Mouse (Mus musculus) cortical plate, adult 2 months (tissue): ENCODE measurements around the gene Hmgn3. TPM values are rescaled to one million over a fixed set of nuclear protein-coding genes. Genes with fewer than 3 reads are reported as not detected.
"Not testable (repeated sequence)": the region's sequence is repeated elsewhere in the genome, so short reads cannot be mapped to it uniquely, and the experiment has no call there.

Experiments
- H3K27ac ChIP-seq: fragments of 200-500 bp; 2 replicates; pipeline ENCODE4 v1.5.1; 2012; ENCODE audit warnings: low read length, control low read depth, inconsistent platforms; ENCODE audit not compliant: insufficient read depth
- H3K4me1 ChIP-seq: fragments of 200-500 bp; 2 replicates; pipeline ENCODE4 v1.6.1; 2011; ENCODE audit warnings: low read length; ENCODE audit not compliant: control insufficient read depth, insufficient read depth
- H3K4me3 ChIP-seq: fragments of 200-500 bp; 2 replicates; pipeline ENCODE4 v1.5.1; 2011; ENCODE audit warnings: mild to moderate bottlenecking, low read length, control low read depth; ENCODE audit not compliant: insufficient read depth
- CTCF ChIP-seq: fragments of 200-500 bp; IDR thresholded peaks from 2 replicates; pipeline ENCODE4 v1.5.1; 2011; ENCODE audit warnings: mild to moderate bottlenecking, control low read depth, low read length; ENCODE audit not compliant: insufficient read depth; ENCODE audit errors: extremely low read depth
- POLR2A ChIP-seq: fragments of 200-500 bp; IDR thresholded peaks from 2 replicates; pipeline ENCODE4 v1.6.1; 2011; ENCODE audit warnings: mild to moderate bottlenecking, low read length, control low read depth; ENCODE audit not compliant: insufficient read depth; ENCODE audit errors: extremely low read depth
- polyA plus RNA-seq: library from polyadenylated mRNA; depleted of rRNA; stranded (reverse); fragments of >200 nt; gene quantifications from 2 replicates; pipeline ENCODE4 v1.2.3, GENCODE M21; 2012; rRNA removed

Hmgn3 gene
- polyA plus RNA-seq = 151 and 172 TPM in 2 replicates

DNA sequence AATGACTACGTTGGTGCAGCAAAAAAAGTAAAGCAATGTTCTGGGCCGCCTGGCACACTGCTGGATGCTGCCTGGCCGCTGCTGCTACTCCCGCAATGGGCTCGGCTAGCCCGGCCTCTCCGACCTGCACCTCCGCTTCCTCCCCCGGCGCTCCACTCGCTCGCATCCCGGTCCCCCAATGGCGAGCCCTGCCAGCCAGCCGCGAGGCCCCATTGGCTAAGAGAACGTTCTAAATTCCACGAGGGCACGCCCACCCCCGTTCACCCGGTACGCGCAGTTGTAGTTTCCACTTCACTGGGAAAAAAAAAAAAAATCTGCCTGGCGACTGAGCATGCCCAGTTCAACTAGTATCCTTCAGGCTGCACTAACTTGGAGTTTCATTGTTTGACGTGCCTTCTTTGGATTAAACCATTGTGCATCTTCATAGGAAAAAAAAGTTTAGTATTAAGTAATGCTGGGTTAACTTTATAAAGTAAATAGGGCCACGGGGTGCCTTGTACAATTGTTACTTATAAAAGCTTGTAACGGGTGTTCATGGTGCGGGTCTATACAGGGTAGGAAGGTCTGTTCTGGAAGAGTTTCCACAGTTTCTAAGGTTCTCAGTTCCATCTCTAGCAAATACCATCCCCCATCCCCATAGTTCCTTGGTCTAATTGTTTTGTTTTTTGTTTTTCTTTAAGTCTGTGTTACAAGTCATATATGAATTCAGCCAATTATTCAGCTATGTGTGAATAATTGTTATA is at the start of gene Hmgn3:
Gene Hmgn3, minus strand, starts transcription at position 240 of the 743 bp plus-strand sequence.
- Histone ChIP-seq H3K27ac (peak within 1 kb of the TSS; percentile 88), H3K4me1 (peaks cover 2% of the 10 kb centered on the region; the same call in 1 of the 2 replicates), H3K4me3 (peak within 1 kb of the TSS; percentile 92)
- TF ChIP-seq POLR2A (peak; percentile 74), CTCF (no peak)

GRCm38 (mm10) chr9:83195765-83196164 is 49.3 kb upstream of the Hmgn3 start:
- Histone ChIP-seq H3K4me1 (peaks cover 2% of the 10 kb centered on the region; the same call in 1 of the 2 replicates), H3K4me3 (no peak overlapping the region), H3K27ac (no peak overlapping the region)
- TF ChIP-seq CTCF = no peak
- TF ChIP-seq POLR2A = no peak

GRCm38 (mm10) chr9:83195007-83195406 is 48.5 kb upstream of the Hmgn3 start:
- TF ChIP-seq POLR2A = no peak
- no peak for TF ChIP-seq CTCF
- H3K4me3 ChIP-seq = no peak overlapping the region
- peaks cover 2% of the 10 kb centered on the region; the same call in 1 of the 2 replicates for H3K4me1 ChIP-seq
- no peak overlapping the region for H3K27ac ChIP-seq

GRCm38 (mm10) chr9:83187752-83188151 is 41.3 kb upstream of the Hmgn3 start:
- Histone ChIP-seq H3K4me3 (no peak overlapping the region), H3K27ac (no peak overlapping the region), H3K4me1 (no peaks in the 10 kb centered on the region)
- TF ChIP-seq CTCF (no peak), POLR2A (no peak)

DNA sequence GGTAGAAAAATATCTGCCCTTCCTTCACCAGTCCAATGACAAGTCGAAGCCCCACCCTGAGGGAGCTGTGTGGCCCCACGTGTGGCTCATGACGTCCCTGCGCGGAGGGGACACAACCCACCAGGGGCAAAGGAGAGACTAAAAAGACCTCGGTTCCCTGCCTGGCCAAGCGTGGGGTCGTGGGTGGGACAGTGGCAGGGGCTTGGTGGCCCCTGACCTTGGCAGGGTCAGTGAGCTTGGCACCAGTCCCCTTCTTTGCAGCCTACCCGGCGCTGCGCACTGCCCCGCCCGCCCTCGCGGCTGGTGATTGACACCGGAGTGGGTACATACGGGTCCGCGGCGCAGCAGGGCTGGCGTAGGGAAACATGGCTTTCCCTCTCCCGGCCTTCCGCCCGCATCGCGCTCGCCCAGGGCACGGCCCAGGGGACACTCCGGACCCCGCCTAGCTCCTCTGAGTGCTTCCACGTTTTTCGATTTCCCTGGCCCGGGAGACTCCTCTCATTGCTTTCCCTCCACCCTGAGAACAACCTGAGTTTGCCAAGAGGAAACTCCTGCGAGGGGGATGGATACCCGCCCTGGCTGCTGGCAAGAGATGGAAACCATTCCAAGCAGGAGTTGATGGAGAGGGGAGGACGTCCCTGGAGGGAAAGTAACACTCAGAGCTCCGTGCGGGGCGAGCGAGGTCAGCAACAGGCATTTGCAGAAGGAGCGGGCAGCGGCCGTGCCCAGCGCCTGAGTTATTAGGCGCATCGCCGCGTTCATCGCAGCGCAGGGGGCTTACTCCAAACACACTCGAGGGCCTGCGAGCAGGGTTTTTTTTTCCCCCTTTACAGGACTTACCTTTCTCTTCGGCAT is 667 bp downstream of the Hmgn3 start:
- H3K4me3 ChIP-seq = peak overlapping the region; percentile 92
- TF ChIP-seq CTCF (no peak), POLR2A (peak; percentile 38; the same call in 1 of the 2 replicates)
- peaks cover 2% of the 10 kb centered on the region; the same call in 1 of the 2 replicates for H3K4me1 ChIP-seq

GRCm38 (mm10) chr9:83129831-83130230 is 16.7 kb downstream of the Hmgn3 start:
- Histone ChIP-seq H3K4me1 (no peaks in the 10 kb centered on the region), H3K27ac (no peak overlapping the region), H3K4me3 (no peak overlapping the region)
- no peak for TF ChIP-seq CTCF
- no peak for TF ChIP-seq POLR2A

More for the DNA sequence above, 667 bp downstream of the Hmgn3 start:
- H3K27ac ChIP-seq = peak overlapping the region; percentile 88

- Histone ChIP-seq H3K4me1 (no peaks in the 10 kb centered on the region), H3K27ac (no peak overlapping the region), H3K4me3 (no peak overlapping the region)
- TF ChIP-seq POLR2A (no peak), CTCF (no peak)
Observed at GRCm38 (mm10) chr9:83127840-83128239, 18.6 kb downstream of the Hmgn3 start.

DNA sequence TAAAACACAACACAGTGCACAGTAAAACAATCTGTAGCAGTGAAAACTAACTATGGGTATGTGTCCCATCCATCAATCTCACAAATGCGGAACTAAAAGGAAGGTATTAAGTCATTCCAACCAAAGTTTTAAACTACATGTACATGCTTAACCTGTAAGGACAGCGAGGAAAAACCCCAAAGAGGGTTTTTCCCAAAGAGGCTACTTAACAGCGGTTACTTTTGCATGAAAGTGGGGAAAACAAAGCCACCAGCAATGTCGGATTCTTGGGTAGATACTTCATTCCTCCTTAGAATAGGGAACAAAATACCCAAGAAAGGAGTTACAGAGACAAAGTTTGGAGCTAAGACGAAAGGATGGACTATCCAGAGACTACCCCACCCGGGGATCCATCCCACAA is 20.0 kb downstream of the Hmgn3 start:
- not testable (repeated sequence) for H3K4me3 ChIP-seq, H3K4me1 ChIP-seq, H3K27ac ChIP-seq

DNA sequence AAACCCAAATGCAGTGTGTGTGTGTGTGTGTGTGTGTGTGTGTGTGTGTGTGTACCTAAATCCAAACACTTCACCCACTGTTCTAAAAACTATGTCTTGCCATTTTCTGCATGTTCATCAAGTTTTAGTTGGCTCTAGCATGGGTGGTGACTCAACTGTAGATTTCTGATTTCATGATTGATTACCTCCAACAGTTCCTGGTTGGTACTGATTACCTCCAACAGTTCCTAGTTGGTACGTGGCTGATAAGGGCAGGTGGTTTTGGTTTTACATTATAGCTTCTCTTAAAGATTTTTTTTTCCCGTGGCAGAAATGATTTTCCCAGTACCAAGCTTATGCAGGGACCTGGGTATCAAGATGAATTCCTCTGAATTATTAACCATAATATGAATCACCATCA is 27.3 kb downstream of the Hmgn3 start:
- Histone ChIP-seq H3K27ac (no peak overlapping the region), H3K4me3 (no peak overlapping the region), H3K4me1 (no peaks in the 10 kb centered on the region)
- TF ChIP-seq POLR2A (no peak), CTCF (no peak)
